Mouse (Mus musculus): ENCODE measurements around the gene Arcn1.
"Not testable (repeated sequence)": the region's sequence is repeated elsewhere in the genome, so short reads cannot be mapped to it uniquely, and the experiment has no call there.

Arcn1 gene

DNA sequence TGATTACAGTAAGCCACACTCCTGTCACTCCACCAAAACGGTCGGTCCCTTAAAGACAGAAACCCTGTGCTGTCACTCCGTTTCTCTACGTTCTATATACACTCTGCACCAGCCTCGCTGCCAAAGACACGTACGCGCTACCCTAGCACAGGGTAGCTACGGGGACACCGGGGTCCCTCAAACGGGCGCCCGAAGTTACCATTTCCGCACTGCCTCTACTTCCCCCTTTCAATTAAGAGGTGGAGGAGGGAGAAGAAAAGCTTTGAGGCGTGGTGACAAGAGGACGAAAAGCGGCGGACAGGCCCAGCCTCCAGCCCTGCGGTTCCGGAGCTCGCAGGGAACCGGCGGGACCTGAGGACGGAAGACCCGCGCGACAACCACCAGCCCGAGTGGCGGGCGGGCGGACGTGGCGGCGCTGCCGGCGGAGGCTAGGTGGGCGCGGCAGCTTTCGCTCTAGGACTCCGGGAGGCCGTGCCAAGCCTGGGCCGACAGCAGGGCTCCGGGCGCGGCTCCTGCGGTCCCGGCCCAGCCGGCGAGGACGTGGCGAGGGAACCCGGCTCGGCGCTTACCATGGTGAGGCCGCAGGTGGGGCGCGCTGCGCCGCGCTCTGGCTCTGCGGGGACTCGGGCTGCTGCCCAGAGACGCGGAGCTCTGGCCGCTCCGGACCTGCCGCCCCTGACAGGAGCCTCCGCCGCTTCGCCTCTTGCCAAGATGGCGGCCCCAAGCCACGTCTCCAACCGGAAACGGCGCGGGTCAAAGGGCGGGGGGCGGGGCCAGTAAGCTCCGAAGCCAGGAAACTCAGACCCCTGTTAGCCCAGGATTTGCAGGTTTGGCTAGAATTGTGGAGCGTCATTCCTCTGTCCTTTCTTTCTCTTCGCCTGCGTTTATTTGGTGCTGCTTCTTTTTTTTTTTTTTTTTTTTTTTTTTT is at the start of gene Arcn1, which contains the start of gene Ift46:
TSS of gene Arcn1 (minus strand) at position 745 of the 928 bp plus-strand sequence.
TSS of gene Ift46 (plus strand) at position 808 of the 928 bp plus-strand sequence.
- DNase-seq (ENCODE audit: low spot score in 2 of 2) = peak; percentile 71 to 80

DNA sequence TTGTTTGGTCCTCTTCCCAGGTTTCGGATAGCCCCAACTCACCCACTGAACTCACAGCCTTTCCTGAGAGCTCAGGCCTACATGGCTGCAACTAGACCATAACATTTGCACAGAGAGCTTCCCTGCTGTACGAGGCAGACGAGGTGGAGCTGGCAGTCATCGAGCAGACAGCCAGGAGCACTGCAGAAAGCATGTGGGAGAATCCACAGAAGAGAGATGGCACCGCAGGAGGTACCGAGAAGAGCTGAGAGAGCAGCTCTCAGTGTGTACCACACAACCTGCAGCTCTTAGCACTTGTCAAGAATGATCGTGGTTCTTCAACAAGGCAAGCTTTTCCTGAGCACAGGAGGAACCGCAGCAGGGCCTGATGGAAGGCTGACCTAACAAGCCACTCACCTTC is 46.5 kb upstream of the Arcn1 start:
- DNase-seq (ENCODE audit: low spot score in 2 of 2) = no peak

DNA sequence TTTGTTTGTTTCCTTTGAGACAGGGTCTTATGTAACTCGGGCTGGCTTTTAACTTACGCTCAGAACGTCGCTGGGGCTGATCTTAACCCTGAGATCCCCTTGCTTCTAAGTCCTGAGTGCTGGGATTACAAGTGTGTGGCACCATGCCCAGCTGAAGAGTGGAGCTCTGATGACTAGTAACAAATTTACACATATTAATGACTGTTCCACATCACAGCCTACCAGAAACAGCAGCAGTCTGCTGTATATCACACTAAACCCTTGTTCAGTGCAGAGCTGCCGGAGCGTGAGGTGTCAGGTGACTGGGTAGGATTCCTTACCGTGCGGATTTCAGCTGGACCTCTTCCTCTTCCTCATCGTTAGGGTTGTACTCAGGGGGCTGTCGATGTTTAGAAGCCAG is 42.7 kb upstream of the Arcn1 start:
- no peak for DNase-seq (ENCODE audit: low spot score in 2 of 2)

DNA sequence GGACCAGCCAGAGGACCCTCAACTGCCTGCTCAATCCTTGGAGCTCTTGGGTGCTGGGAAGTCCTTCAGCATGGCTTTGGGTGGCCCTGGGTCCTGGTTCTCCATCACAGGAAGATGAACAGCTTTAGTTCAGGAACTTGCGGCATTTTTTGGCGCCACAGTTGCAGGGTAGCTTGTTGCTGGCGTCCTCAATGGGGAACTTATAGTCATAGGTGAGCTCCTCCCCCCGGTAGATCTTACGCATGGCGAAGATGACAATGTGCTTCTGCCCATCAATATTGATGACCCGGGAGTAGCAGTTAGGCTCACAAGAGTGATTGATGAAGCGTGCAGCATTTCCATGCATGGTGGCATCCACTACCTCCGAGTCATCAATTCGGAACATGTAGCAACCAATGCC is 40.1 kb upstream of the Arcn1 start:
- DNase-seq (ENCODE audit: low spot score in 2 of 2) = no peak

DNA sequence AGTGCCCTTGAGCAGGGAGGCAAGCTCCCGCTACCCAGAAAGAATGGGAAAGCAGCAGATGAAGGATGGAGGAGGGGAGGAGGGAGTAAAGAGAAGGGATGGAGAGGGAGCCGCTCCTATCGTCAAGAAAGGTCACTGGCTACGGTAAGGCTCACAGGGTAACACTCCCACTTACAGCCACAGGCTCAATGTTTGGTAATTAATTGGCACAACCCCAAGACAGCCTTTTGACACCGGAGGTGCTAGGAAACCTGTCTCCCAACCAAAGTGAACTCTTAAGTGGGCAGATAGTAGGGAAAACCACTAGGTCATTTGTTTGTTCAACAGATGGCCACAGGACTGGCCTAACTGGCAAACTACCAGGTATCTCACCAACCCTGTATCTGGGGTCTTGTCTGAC is 39.5 kb upstream of the Arcn1 start:
- no peak for DNase-seq (ENCODE audit: low spot score in 2 of 2)

DNA sequence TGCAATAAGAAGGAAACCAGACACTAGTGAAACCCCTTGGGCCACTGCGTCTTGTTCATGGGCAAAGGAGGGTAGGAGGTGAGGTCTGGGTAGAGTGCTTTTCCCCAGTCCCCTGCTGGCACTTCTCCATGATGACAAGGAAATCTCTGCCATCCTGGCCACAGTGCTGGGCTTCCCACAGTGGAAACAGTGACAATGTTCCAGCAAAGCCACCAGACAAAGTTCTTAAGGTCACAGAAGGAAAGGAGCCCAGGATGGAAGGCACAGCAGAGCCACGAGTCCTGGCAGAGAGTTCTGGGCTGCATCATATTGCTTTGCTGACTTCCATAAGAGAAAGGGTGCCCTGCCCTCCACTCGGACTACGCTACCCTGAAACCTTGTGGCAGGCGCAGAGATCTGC is 37.9 kb upstream of the Arcn1 start:
- DNase-seq (ENCODE audit: low spot score in 2 of 2) = no peak

DNA sequence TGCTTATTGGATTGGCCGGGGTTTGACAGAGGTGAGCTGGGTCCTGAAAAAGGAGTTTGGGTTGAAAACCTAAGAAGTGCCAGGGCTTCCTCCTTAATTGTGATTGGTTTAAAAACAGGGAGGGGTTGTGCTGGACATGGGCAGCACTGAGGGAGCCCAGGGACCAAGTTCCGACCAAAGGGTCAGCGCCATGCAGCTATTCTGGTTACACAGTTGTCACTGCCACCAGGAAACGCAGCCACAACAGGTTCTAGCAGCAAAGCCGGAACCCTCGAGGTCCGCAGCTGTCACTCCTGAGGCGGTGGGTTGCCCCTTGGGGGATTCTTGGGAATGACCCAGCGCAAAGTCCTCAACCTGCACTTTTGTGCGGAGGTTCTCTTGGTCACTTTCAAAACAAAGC is 37.0 kb upstream of the Arcn1 start:
- no peak for DNase-seq (ENCODE audit: low spot score in 2 of 2)

DNA sequence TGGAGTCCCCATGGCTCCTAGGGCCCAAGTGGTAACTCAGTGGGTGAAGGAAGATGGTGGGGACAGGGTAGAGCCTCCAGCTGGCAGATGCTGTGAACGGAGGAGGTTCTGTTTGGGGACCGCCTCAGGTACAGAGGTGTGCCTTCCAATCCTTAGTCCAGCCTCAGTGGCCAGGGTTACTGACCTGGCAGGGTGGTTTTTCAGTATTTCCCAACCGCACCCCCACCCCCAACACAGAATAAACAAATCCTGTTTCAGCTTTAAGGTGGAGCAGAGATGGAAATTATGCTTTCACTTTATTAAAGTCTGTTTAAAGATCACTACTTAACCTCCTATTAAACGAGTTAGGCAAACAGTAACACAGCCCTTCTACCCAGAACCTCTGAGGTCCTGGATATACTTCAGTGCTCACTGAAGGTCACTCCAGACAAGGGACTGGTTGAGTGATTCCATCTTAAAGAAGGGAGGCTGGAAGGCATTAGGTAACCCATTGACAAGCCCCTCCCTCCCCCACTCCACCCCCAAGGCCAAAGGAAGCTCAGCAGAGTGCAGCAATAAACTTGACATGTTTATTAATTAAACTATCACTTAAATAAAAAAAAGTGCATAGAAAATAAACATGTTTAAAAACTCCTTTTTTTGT is 35.3 kb upstream of the Arcn1 start, which contains the start of gene Ttc36:
TSS of gene Ttc36 (minus strand) at position 265 of the 643 bp plus-strand sequence.
- DNase-seq (ENCODE audit: low spot score in 2 of 2) = no peak

DNA sequence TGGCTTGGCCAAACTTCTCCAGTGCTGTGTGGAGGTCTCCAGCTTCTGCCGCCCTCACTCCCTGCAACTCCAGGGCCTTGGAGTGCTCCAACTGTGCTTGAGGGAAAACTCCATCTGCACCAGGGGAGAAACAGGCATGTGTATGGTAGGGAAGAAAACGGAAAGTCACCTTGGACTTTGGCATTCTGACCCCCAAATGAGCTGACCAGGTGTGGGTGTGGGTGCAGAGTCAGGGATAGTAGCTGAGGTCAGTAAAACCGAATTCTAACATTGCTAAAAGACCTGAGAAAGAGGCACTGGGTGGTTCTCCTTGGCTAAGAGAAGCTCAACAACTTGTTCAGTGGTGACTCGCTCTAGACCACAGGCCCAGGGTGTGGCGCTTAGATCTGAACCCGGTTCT is 34.0 kb upstream of the Arcn1 start:
- no peak for DNase-seq (ENCODE audit: low spot score in 2 of 2)

DNA sequence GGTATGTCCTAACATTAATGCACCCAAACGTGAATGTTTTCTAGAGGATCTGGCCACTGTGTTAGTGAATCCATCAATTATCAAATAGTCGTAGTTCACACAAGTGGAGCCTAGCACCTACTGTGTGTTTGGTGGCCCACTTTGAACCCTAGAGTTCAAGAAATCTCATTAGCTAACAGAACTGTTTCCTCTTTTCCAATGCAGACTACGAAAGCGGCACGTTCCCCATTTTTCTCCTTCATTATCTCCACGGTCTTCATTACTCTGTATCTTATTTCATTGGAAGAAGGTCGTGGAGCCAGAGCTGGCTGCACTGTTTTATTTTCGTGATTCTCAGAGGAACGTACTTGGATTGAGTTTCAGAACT is 32.3 kb upstream of the Arcn1 start:
- DNase-seq (ENCODE audit: low spot score in 2 of 2) = no peak

DNA sequence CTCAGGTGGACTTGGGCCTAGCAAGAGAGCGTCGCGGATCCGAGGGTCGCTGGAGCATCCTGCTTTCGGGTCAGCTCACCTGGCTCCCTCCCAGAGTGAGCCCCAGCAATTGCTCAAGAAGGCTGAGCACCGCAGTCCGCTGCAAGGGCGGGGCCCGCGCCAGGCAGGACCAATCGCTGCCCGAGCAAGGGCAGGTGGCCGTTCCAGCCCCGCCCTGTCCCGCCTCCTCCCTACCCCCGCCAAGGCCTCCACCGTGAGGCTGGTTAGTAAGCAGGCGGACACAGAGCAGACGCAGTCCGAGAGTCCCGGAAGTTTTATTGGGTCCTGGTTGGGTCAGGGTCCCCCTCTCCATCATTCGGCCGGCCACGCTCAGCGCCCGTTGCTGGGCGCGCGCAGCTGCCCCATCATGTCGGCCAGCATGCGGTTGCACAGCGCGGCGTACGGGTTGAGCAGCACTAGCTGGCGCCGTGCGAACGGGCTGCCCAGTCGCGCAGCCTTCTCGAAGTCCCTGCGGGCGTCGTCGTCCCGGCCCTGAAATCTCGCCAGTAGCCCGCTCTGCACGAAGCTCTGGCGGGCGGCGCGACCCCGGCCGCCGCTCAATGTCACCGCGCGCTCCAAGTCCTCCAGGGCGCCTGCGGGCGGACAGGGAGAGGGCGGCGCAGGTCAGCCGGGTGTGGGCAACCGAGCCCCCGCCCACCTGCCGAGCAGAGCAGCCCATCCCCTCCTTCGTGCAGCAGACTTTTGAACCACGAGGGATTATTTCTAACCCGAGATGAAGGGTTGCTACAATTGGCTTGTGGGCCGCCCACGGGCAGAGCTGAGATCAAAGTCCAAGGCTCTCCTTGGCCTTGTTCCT is 31.7 kb upstream of the Arcn1 start, which contains the start of gene Tmem25:
TSS of gene Tmem25 (minus strand) at position 206 of the 856 bp plus-strand sequence.
- peak; percentile 77 to 87 for DNase-seq (ENCODE audit: low spot score in 2 of 2)

DNA sequence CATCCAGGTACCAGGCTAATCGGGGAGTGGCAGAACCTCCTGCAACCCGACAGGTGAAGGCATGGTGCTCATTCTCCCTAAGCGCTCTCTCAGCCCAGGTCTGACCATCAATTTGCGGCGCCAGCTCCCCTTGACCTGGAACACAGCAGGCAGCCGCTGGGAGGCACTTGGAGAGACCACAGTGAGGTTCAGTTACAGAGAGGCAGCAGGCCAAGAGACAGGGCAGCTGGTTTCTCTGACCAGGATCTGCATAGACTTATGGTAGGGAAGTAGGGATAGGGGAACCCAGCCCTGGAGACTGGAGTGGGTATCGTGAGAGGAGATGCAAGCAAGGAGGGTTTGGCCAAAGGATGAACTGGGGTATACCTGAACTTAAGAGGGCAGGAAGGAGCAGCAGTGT is 30.7 kb upstream of the Arcn1 start:
- no peak for DNase-seq (ENCODE audit: low spot score in 2 of 2)

DNA sequence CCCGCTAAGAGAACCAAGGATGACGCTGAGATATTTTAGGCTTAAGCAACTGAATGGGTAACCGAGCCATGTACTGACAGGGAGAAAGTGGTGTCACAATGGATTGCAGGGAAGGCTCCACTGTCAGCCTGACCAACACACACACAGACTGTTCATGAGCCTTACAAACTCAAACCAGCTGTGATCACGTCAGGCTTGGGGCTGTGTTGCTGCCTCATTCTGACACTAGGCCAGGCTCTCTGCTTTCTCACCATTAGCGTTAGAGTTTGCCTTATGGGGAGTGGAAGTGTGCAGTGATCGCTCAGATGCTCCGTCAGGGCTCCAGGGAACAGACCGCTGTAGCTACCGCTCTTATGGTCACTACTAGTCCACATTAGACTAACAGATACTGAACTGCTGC is 25.2 kb upstream of the Arcn1 start:
- DNase-seq (ENCODE audit: low spot score in 2 of 2) = no peak

DNA sequence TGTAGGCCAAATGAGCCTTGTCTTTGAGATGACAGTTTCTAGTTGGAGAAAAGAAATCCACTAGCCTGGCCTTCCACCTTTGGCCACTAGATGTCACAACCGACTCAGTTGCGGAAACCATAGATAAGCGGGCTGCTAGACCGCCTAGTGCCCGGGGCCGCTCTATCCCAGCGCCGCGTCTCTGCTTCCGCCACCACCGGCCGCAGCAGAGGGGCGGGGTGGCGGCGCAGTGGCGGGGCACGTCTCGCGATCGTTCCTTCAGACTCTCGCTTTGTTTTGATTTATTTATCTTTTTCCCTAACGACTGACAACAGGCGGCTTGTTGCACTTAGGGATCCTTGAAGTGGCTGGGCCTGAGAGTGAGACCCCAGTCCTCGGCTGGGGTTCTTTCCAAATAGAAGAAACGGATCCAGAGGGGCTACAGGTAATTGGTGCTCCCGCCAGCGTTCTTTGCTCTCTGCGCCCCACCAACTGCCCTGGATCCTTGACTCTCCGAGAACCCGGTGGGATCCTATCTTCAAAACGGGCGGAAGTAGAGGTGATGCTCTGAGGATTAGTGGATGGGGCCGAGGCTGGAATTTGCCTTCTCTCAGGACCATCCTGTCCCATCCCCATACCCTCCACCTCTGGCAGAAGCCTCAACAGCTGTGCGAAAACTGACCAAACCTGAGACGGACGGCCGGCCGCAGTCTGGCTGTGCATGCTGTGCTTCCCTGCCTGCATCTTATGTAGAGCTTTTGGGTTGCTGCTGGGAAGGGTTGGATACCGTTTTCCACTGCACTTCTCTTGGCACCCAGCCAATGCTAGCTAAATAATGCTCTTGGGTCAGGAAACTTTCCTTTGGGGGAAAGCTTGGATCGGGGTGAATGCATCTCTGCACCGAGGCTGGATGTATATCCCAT is 5.4 kb upstream of the Arcn1 start:
- peak; percentile 89 to 92 for DNase-seq (ENCODE audit: low spot score in 2 of 2)

DNA sequence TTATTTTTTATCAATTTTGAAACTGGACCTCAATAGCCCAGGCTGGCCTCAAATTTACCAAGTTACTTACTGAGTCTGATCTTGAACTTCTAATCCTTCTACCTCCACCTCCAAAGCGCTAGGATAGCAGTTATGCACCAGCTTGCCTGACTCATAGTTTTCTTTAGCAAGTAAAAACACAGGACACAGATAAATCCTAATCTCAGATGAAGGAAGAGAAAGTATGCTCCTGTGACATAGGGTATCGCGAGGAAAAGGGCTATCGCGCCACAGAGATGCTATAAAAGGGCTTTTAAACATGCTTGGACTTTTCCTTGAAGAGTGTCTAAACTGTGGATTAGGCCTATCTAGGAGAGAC is 4.7 kb upstream of the Arcn1 start:
- DNase-seq (ENCODE audit: low spot score in 2 of 2) = no peak

DNA sequence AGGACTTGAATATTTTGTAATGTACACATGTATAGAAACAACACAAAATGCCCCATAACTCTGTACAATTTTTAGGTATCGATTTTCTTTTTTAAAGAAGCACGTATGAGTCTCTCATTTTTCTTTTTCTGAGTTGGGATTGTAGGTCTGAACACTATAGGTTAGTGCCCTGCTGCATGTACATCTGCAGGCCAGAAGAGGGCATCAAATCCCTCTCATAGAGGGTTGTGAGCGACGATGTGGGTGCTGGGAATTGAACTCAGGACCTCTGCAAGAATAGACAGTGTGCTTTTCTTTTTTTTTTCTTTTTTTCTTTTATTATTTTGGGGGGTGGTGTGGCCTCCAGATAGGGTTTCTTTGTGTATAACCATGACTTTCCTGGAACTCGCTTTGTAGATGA is 3.7 kb upstream of the Arcn1 start:
- no peak for DNase-seq (ENCODE audit: low spot score in 2 of 2)

DNA sequence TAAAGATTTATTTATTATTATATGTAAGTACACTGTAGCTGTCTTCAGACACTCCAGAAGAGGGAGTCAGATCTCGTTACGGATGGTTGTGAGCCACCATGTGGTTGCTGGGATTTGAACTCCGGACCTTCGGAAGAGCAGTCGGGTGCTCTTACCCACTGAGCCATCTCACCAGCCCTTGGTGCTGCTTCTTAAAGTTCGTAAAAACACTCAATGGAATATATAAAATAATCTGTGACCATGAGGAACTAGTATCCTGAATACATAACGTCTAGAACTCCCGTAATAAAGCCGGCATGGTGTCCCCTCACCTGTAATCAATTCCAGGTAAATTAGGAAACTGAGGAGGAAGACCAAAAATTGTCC is 367 bp upstream of the Arcn1 start:
- DNase-seq (ENCODE audit: low spot score in 2 of 2) = not testable (repeated sequence)

DNA sequence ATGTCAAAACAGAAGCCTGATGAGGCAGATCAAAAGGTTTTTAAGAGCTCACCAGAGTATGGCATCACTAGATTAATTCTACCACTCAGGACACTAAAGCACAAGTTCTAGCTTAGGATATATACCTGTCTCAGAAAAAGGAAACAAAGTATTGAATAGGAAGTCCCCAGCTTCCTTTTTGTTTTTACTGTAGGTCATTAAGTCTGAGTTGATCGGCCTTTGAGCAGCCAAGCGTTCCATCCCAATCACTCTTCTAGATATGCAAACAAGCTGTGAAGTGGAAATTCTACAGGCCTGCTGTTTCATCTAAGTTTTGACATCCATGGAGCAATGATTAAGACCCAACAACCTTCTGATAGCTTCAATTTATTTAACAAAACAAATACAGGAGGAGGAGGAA is 6.8 kb downstream of the Arcn1 start:
- DNase-seq (ENCODE audit: low spot score in 2 of 2) = no peak

DNA sequence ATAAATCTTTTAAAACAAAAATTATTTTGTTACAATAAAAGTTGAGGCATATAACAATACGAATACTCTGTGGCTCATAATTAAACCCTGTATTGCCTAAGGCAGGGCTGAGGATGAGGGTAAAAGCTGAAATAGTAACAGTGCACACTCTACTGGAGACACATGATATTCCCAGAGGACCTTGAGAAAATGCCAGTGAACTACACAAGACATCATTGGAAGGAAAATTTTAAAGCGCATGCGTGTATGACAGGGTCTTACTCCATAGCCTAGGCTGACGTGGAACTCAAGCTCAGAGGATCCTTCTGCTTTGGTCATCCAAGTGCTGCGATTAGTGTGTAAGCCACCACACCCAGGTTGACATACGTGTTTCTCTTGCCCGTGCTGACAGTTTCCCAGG is 19.2 kb downstream of the Arcn1 start:
- DNase-seq (ENCODE audit: low spot score in 2 of 2) = no peak

DNA sequence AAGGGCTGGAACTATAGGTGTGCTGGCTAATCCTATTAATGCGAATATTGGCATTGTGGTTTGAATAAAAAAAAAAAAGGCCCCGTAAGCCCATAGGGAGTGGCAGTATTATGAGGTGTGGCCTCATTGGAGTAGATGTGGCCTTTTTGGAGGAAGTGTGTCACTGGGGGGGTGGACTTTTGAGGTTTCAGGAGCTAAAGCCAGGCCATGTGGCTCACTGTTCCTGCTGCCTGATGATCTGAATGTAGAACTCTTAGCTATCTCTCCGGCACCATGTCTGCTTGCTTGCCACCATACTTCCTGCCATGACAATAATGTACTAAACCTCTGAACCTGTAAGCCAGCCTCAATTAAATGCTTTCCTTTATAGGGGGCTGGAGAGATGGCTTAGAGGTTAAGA is 20.3 kb downstream of the Arcn1 start:
- DNase-seq (ENCODE audit: low spot score in 2 of 2) = no peak

DNA sequence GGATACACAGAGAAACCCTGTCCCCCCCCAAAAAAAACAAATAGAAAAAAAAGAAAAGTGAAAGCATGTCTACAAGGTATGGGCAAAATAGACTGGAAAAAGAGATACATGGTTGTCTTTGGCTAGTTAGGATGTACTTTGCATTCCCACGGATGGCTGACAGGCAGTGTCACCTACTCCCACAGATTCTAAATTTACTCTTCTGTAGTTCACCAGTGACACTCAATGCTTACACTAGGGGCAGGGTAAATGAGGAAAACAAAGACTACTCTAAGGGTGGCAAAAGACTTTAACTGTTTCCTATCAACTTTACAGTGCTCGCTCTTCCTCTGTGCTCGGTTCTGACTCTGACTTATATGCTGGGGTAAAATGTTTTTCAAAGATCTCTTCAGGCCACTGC is 21.0 kb downstream of the Arcn1 start:
- DNase-seq (ENCODE audit: low spot score in 2 of 2) = no peak

All from urinary bladder, postnatal 36 days (tissue).